In the genomic region with DNA sequence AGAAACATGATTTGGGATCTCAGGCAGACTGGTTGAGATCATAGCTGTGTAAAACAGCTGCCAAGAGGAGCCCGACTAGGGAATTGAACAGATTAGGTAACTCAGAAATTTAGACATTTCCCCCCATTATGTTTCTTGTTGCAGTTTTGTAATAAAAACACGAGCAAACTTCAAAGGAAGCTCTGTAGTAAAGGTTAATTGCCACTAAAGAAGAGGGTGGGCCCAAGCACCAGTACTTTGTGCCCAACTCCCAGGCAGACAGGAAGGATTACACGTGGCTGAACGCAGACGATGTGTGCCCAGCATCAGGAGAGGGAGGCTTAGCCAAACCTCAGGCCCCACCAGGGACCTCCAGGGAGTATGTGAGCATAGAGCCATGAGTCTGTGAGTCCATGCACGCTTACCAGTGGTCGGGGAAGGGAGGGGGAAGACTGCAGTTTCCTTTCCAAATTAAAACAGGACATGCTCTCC, we compare ENCODE assay signal across 11 mouse cellular contexts.
DNase-seq lines count a peak whose midpoint lies in the region; ATAC-seq lines count a peak whose summit lies in the region.
"Had no signal": no experiment of that assay in that cellular context is flagged by ENCODE, and none has a peak within 500 bp of the region (broad histone marks: within the 10 kb centered on the region; RNA-seq: fewer than 3 reads in every experiment).

No protein-coding gene starts in this region.

- H3K27ac ChIP-seq in embryonic facial prominence, embryonic 13.5 days, result no peak overlapping the region
- H3K27ac ChIP-seq in heart, embryonic 12.5 days (ENCODE audit: poor library complexity, severe bottlenecking), result peak overlapping the region; percentile 85
- peak overlapping the region; percentile 82 for H3K27ac ChIP-seq in lung, embryonic 16.5 days (ENCODE audit: low read length)
- H3K27ac ChIP-seq: hindbrain, embryonic 14.5 days; midbrain, embryonic 13.5 days had no signal

- DNase-seq in left cerebral cortex, postnatal 4 days, result peak; percentile 5
- no peak for DNase-seq in left cerebral cortex, adult 11 months (ENCODE audit: low spot score)
- DNase-seq in layer of hippocampus, postnatal 14 days (ENCODE audit: low spot score in 2 of 2), result no peak
- DNase-seq in cerebellum, adult 9-10 months, result no peak
- no peak for DNase-seq in layer of hippocampus, postnatal 10 days (ENCODE audit: low spot score in 2 of 2)
- DNase-seq: thymus, postnatal 4 days had no signal

- no peaks in the 10 kb centered on the region for H3K36me3 ChIP-seq in embryonic facial prominence, embryonic 13.5 days
- no peaks in the 10 kb centered on the region for H3K36me3 ChIP-seq in heart, embryonic 12.5 days
- no peaks in the 10 kb centered on the region for H3K36me3 ChIP-seq in lung, embryonic 16.5 days (ENCODE audit: control insufficient read depth, insufficient read depth, low read length)
- H3K36me3 ChIP-seq: midbrain, embryonic 13.5 days had no signal

- H3K9ac ChIP-seq in embryonic facial prominence, embryonic 13.5 days, result no peak overlapping the region
- H3K9ac ChIP-seq in heart, embryonic 12.5 days, result 0 out of 2 replicates have a peak overlapping the region, but pooled peaks have one; percentile 39
- 0 out of 2 replicates have a peak overlapping the region, but pooled peaks have one; percentile 14 for H3K9ac ChIP-seq in lung, embryonic 16.5 days (ENCODE audit: low read length)
- H3K9ac ChIP-seq: hindbrain, embryonic 14.5 days; midbrain, embryonic 13.5 days had no signal

- H3K4me2 ChIP-seq in embryonic facial prominence, embryonic 13.5 days, result no peak overlapping the region; the same call in 1 of the 2 replicates
- no peak overlapping the region for H3K4me2 ChIP-seq in heart, embryonic 12.5 days
- no peak overlapping the region for H3K4me2 ChIP-seq in lung, embryonic 16.5 days (ENCODE audit: low read depth, low read length)
- H3K4me2 ChIP-seq: hindbrain, embryonic 14.5 days; midbrain, embryonic 13.5 days had no signal

- 15% methylated on average over 7 of the region's 7 CpGs for WGBS in embryonic facial prominence, embryonic 13.5 days
- 35% methylated on average over 7 of the region's 7 CpGs for WGBS in heart, embryonic 12.5 days
- WGBS in lung, embryonic 16.5 days, result 8% methylated on average over 7 of the region's 7 CpGs

- peaks cover 22% of the 10 kb centered on the region for H3K4me1 ChIP-seq in embryonic facial prominence, embryonic 13.5 days
- peaks cover 33% of the 10 kb centered on the region for H3K4me1 ChIP-seq in heart, embryonic 12.5 days (replicated peaks)
- peaks cover 44% of the 10 kb centered on the region for H3K4me1 ChIP-seq in lung, embryonic 16.5 days (replicated peaks; ENCODE audit: control insufficient read depth, insufficient read depth, low read length)

- no peak overlapping the region for H3K4me3 ChIP-seq in embryonic facial prominence, embryonic 13.5 days
- H3K4me3 ChIP-seq in heart, embryonic 12.5 days, result no peak overlapping the region
- no peak overlapping the region for H3K4me3 ChIP-seq in lung, embryonic 16.5 days (ENCODE audit: low read length)
- H3K4me3 ChIP-seq: midbrain, embryonic 13.5 days had no signal

- intact Hi-C loops in left cerebral cortex, postnatal 4 days (cut with DNase I), result no loop called here

- H3K27me3 ChIP-seq in embryonic facial prominence, embryonic 13.5 days, result no peaks in the 10 kb centered on the region
- H3K27me3 ChIP-seq in heart, embryonic 12.5 days (replicated peaks), result no peaks in the 10 kb centered on the region
- H3K27me3 ChIP-seq in lung, embryonic 16.5 days (ENCODE audit: control insufficient read depth, insufficient read depth, low read depth, low read length), result no peaks in the 10 kb centered on the region
- H3K27me3 ChIP-seq: midbrain, embryonic 13.5 days had no signal

- 0 out of 2 replicates have a peak, but pooled peaks have one; percentile 59 for ATAC-seq in embryonic facial prominence, embryonic 13.5 days (ENCODE audit: insufficient number of reproducible peaks, insufficient read depth, low FRiP score, low TSS enrichment, low read depth)
- no peak for ATAC-seq in heart, embryonic 12.5 days (ENCODE audit: insufficient number of reproducible peaks, low FRiP score)
- ATAC-seq in lung, embryonic 16.5 days (ENCODE audit: low read depth), result peak; percentile 16; the same call in 1 of the 2 replicates
- ATAC-seq: midbrain, embryonic 13.5 days had no signal

- no peaks in the 10 kb centered on the region for H3K9me3 ChIP-seq in embryonic facial prominence, embryonic 13.5 days
- H3K9me3 ChIP-seq in heart, embryonic 12.5 days (replicated peaks), result no peaks in the 10 kb centered on the region
- H3K9me3 ChIP-seq in lung, embryonic 16.5 days (ENCODE audit: control insufficient read depth, low read length), result no peaks in the 10 kb centered on the region
- H3K9me3 ChIP-seq: midbrain, embryonic 13.5 days had no signal
